Mouse (Mus musculus) G1E (cell line): Measurements from ENCODE around the gene Rgp1. TPM values are rescaled to one million over a fixed set of nuclear protein-coding genes. Genes with fewer than 3 reads are reported as not detected.
A peak's percentile ranks its signal among the peaks of the same experiment; 100 is the strongest.

Experiments used
- ATAC-seq: 2 replicates; pipeline ENCODE4 v1.8.0; 2016; ENCODE audit warnings: mild to moderate bottlenecking; ENCODE audit not compliant: insufficient number of reproducible peaks, poor library complexity, low FRiP score, severe bottlenecking; ENCODE audit errors: extremely low read depth
- DNase-seq: peaks from one replicate; pipeline ENCODE4 v3.0.0; 2012; ENCODE audit warnings: low spot score
- H3K27me3 ChIP-seq: 2 replicates; pipeline ENCODE4 v1.6.1; 2012; ENCODE audit warnings: mild to moderate bottlenecking, low read length, inconsistent platforms; ENCODE audit not compliant: insufficient read depth
- H3K36me3 ChIP-seq: replicated peaks from 2 replicates; pipeline ENCODE3; 2012; ENCODE audit warnings: mild to moderate bottlenecking, inconsistent platforms
- H3K4me1 ChIP-seq: 2 replicates; pipeline ENCODE4 v1.6.1; 2012; ENCODE audit warnings: low read depth, low read length, inconsistent platforms, mixed read lengths; ENCODE audit not compliant: insufficient read depth
- H3K4me3 ChIP-seq: 2 replicates; pipeline ENCODE4 v1.5.1; 2012; ENCODE audit warnings: low read depth, mild to moderate bottlenecking, inconsistent platforms, low read length, moderate library complexity, mixed read lengths
- H3K9me3 ChIP-seq: replicated peaks from 2 replicates; pipeline ENCODE4 v1.6.1; 2012; ENCODE audit warnings: inconsistent platforms
- CTCF ChIP-seq: IDR thresholded peaks from 2 replicates; pipeline ENCODE4 v1.5.1; 2012; ENCODE audit warnings: low read depth, low read length, inconsistent platforms, mixed read lengths
- GATA1 ChIP-seq: IDR thresholded peaks from 2 replicates; pipeline ENCODE4 v1.6.1; 2012; ENCODE audit warnings: borderline replicate concordance, low read length, inconsistent platforms, mixed read lengths
- GATA2 ChIP-seq: IDR thresholded peaks from 2 replicates; pipeline ENCODE4 v1.6.1; 2012; ENCODE audit warnings: low read depth, low read length, inconsistent platforms, borderline replicate concordance
- POLR2AphosphoS5 ChIP-seq: IDR thresholded peaks from 2 replicates; pipeline ENCODE4 v1.6.1; 2012; ENCODE audit warnings: low read depth, low read length, inconsistent platforms; ENCODE audit not compliant: insufficient replicate concordance
- TAL1 ChIP-seq: conservative IDR thresholded peaks from 2 replicates; pipeline ENCODE4 v1.6.1; 2012; ENCODE audit warnings: low read depth, low read length, inconsistent platforms, mixed read lengths
- polyA plus RNA-seq: library from polyadenylated mRNA; stranded (reverse); fragments of >175 nt; gene quantifications from 2 replicates; pipeline ENCODE4 v1.2.3, GENCODE M21; 2012
- total RNA-seq, 2 experiments: library from RNA; stranded (forward) in 1 of 2; stranded (reverse) in 1 of 2; fragments of 200-1000 nt in 1 of 2; fragments of >200 nt in 1 of 2; fragmentation: Nextera tagmentation in 1 of 2; gene quantifications; 2 replicates each; pipeline ENCODE4 v1.2.3; 2014 to 2017

The Rgp1 gene
- total and polyA plus RNA-seq, 3 experiments = 23.2 to 105 (median 48.5) TPM

GRCm38 (mm10) chr4:43555926-43556325, 22.6 kb upstream of the Rgp1 start:
- Histone ChIP-seq H3K9me3 (peaks cover 8% of the 10 kb centered on the region), H3K4me1 (peaks cover 48% of the 10 kb centered on the region), H3K27me3 (no peaks in the 10 kb centered on the region), H3K4me3 (no peak overlapping the region), H3K36me3 (peaks cover 92% of the 10 kb centered on the region)
- ATAC-seq (no peak), DNase-seq (no peak)
- TF ChIP-seq TAL1 = no peak
- TF ChIP-seq GATA2 = no peak
- no peak for TF ChIP-seq CTCF
- no peak for TF ChIP-seq GATA1
- no peak for TF ChIP-seq POLR2AphosphoS5

DNA sequence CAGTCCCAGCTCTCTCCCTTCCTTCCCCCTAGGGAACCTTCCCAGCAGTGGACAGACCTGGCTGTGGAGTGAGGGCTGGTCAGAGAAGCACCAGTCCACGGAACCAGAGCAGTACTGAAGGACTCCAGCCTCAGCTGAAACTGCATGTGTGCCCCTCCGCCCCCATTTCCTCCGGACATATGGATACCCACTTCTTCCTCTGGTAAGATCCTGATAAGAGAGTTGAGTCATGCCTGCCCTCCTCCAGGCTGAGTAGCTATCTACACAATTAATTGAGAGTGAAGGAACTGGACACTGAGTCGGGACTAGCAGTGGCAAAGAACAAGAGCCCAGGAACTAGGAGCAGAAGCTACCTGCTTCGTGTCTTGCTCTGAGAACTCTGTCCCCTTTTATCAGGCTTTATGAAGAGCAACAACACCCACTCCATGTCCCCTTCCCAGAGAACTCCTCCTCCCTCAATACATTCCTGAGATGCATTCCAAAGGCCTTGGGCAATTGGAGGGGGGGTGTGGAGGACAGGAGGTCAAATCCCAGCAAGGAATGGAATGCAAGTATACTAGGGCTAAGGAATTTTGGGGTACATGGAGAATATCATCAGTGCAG, 20.4 kb upstream of the Rgp1 start:
- peaks cover 53% of the 10 kb centered on the region for H3K4me1 ChIP-seq
- ATAC-seq (peak; percentile 11; the same call in 1 of the 2 replicates), DNase-seq (peak; percentile 63)
- H3K9me3 ChIP-seq = no peaks in the 10 kb centered on the region
- H3K27me3 ChIP-seq = no peaks in the 10 kb centered on the region
- H3K36me3 ChIP-seq = peaks cover 70% of the 10 kb centered on the region
- peak overlapping the region; percentile 69 for H3K4me3 ChIP-seq
- TF ChIP-seq CTCF = no peak
- no peak for TF ChIP-seq GATA1
- TF ChIP-seq TAL1 = no peak

- no peaks in the 10 kb centered on the region for H3K27me3 ChIP-seq
- no peaks in the 10 kb centered on the region for H3K9me3 ChIP-seq
- DNase-seq (peak; percentile 61), ATAC-seq (peak; percentile 24; the same call in 1 of the 2 replicates)
- TF ChIP-seq CTCF (no peak), TAL1 (no peak), GATA1 (no peak), POLR2AphosphoS5 (no peak), GATA2 (no peak)
- peaks cover 60% of the 10 kb centered on the region for H3K4me1 ChIP-seq
- H3K36me3 ChIP-seq = peaks cover 69% of the 10 kb centered on the region
- peak overlapping the region; percentile 69 for H3K4me3 ChIP-seq
Measured at GRCm38 (mm10) chr4:43558631-43559356, 19.7 kb upstream of the Rgp1 start.

DNA sequence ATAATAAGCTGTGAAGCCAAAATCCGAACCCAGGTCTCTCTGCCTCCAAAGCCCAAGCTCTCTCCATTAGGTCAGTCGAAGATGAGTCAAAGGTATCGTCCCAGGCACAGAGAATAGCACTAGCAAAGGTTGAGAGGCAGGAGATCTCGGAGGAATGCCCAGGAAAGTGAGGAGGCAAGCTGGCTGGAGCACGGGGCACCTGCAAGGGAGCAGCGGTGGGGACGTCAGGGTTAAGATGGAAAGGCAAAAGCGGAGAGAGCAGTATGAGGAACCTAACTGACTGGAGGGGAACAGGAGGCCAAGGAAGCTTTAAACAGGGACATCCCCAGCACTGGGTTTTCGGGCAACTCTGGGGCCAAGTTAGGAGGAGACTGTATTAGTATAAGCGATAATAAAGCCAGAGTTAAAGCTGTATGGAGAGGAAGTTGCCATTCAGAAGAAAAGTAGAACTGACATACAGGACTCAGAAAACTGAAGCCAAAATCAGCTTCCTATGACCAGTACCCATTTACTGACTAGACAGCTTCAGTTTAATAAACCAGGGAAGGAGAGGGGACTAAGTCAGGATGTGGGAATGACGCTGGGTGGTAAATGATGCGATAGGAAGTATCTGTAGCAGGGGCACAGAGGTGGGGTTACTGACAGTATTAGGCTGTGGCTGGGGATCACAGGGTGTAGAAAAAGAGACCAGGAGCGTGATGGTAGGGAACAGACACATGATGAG, 18.8 kb upstream of the Rgp1 start:
- DNase-seq (peak; percentile 40), ATAC-seq (no peak)
- TF ChIP-seq CTCF (no peak), POLR2AphosphoS5 (no peak), TAL1 (no peak), GATA2 (no peak), GATA1 (no peak)
- Histone ChIP-seq H3K27me3 (no peaks in the 10 kb centered on the region), H3K36me3 (peaks cover 68% of the 10 kb centered on the region), H3K9me3 (no peaks in the 10 kb centered on the region), H3K4me3 (peak overlapping the region; percentile 82), H3K4me1 (peaks cover 62% of the 10 kb centered on the region)

DNA sequence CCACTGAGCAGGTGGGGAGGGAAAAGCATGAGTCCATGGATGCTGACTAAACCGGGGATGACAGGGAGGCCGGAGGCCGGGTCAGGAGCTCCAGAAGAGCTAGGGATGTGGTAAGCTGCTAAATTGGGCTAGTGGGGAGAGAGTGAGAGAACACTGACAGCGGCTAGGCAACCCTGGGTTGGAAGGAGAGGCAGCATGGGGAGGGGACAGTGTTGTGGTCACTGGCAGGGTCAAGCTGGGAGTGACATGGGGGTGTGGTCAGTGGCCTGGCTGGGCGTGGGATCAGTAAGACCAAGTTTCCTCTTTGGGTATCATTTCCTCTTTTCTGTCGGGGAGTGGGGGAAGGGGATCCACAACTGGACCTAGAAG, 18.3 kb upstream of the Rgp1 start:
- peaks cover 62% of the 10 kb centered on the region for H3K4me1 ChIP-seq
- no peaks in the 10 kb centered on the region for H3K27me3 ChIP-seq
- DNase-seq = no peak
- H3K4me3 ChIP-seq = peak overlapping the region; percentile 82
- H3K36me3 ChIP-seq = peaks cover 68% of the 10 kb centered on the region
- no peak for TF ChIP-seq GATA1
- TF ChIP-seq POLR2AphosphoS5 = no peak
- no peak for TF ChIP-seq CTCF
- TF ChIP-seq GATA2 = no peak
- no peak for TF ChIP-seq TAL1
- no peak for ATAC-seq
- H3K9me3 ChIP-seq = no peaks in the 10 kb centered on the region

GRCm38 (mm10) chr4:43560976-43561375, 17.5 kb upstream of the Rgp1 start:
- Histone ChIP-seq H3K4me3 (peak overlapping the region; percentile 82), H3K27me3 (no peaks in the 10 kb centered on the region), H3K4me1 (peaks cover 64% of the 10 kb centered on the region), H3K9me3 (no peaks in the 10 kb centered on the region), H3K36me3 (peaks cover 68% of the 10 kb centered on the region)
- ATAC-seq (no peak), DNase-seq (no peak)
- TF ChIP-seq TAL1 = no peak
- TF ChIP-seq CTCF = no peak
- TF ChIP-seq POLR2AphosphoS5 = no peak
- TF ChIP-seq GATA2 = no peak
- TF ChIP-seq GATA1 = no peak
